Mouse (Mus musculus) retina, embryonic 14.5 days (tissue): ENCODE data around the gene Nepro.

ENCODE experiments used
- DNase-seq: peaks from one replicate; pipeline ENCODE4 v3.0.0-alpha.2; 2015; ENCODE audit warnings: low spot score

Gene Nepro

DNA sequence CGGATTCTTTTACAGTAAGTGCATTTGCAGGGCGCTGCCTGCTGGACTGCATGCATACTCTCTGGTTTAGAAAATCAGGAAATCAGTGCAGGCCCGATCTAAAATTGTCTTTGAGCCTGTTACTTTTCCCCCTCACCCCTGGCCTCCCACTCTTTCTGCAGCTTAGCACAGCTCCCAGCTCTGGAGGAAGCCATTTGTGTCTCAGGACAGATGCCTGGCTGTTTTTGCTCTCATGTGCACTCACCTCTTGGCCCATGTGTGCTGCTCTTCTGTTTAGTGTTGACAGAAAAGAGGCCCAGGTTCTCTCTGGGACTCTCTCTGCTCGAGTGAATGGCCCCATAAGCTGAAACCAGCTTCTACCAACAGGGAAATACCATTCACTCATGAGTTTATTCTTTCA is 20.6 kb upstream of the Nepro start:
- no peak for DNase-seq

DNA sequence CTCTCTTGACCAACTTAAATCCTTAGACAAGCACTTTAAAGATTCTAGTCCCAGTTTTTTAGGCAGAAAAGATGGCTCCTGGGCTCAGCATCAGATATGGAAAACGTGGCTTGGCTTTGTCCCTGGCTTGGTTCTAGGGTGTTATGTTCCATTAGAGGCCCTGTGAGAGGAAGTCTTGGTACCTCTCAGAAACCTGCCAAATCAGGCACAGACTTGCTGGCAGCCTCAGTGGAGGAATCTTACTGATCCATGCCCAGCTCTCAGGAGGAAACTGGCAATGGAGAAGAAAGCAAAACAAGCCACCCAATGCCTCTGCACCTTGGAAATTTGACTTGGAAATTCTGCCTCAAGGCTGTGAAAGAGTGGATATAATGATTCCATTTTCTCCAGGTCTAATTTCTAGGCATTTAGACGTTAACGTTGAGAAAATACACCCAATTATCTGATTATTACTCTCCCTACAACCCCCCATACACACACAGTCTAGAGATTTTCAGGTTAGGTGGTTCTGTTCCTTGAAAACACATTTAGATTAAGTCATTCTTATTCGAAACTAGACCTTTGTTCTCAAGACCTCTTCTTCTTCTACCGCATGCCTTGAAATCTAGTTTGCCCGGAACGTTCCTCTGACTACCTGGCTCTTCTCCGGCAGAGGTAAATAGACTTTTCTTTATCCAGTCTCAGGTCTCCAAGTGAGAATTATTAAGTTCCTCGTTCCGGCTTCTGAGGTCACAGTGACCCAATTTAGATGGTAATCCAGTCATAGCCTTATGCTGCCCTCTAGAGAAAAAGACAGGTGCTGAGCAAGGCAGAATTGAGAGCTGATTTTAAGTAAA is 7.6 kb upstream of the Nepro start:
- peak; percentile 80 for DNase-seq

DNA sequence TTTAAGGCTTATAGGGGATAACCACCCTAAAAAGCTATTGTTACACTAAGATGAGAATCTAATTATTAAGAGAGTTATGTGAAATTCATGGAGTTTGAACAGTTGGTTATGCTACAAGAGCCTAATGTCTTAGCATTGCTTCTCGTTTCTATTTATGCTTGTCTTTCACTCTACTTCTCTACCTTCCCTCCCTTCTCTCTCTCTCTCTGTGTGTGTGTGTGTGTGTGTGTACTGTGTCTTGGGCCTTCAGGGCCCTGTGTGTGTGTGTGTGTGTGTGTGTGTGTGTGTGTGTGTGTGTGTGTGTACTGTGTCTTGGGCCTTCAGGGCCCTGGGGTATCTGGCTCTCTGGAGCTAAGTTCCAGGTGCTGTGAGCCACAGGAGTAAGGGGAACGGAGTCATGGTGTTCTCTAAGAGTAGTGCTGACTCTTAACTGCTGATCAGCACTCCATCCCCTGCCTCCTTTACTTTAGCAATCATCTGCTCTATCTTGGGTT is 6.9 kb upstream of the Nepro start:
- no peak for DNase-seq

DNA sequence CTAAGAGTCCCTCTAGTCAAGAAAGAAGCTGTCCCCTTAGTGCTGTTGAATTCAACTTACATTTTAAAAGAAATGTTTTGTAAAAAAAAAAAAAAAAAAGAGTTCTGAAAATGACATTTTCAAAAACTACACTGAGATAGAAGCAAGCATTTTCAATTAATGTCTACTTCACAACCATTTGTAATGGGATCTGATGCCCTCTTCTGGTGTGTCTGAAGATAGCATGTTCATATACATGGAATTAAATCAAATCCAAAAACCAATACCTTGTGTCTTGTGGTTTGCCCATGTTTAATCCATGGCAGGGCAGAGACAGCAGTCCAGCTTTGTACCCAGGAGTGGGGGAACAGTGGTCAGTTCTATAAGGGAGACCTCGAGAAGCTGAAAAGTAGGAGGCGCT is 6.3 kb upstream of the Nepro start:
- DNase-seq, result no peak

DNA sequence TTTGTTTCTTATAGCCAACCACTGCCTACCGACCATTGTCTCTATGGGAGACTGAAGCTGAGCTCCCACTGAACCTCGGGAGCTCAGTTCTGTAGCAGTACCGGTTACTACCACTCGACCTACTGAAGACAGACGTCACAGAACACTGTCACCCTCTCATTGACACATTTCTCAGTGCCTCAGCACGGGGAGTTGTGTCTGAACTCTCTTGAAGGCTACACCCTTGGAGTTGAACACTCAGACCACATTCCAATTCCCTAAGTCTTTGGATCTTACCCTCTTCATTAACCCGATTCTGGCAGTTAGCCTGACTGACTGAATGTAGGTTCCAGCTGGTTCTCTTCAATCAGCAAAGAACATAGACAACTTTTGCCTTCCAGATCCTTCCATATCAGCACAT is 4.8 kb upstream of the Nepro start:
- no peak for DNase-seq

DNA sequence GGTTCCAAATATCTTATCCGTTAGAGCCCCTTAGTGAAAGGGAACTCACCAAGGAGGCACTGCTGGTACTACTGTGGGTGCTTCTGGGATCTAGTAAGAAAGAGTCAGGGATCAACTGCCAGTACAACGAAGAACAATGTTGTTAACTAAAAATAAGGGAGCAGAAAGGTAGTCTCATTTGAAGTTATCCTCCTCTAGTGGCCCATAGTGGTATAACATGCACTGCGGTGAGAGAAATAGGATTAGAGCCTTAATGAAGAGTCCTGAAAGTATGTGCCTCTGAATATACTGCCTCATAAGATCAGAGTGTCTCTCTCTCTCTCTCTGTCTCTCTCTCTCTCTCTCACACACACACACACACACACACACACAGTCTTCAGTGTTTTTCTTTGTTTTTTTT is 3.6 kb upstream of the Nepro start:
- peak; percentile 61 for DNase-seq

DNA sequence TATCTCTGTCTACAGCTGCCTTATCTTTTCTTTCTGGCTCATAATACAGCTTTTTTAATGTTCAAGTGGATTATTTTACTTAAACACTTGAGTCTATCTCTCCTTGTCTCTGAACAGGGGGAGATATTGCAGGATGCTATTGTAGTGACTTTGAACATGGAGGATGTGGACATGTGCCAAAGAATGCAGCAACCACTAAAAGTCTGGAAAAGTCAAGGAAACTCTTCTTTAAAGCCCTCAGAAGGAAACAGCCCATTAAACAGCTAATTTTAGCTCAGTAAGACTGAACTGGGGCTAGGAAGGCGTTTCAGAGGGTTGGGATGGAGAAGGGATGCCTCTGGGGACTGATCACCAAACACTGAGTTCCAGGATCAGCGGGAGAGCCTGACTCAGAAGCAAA is 1.4 kb upstream of the Nepro start:
- DNase-seq, result no peak

DNA sequence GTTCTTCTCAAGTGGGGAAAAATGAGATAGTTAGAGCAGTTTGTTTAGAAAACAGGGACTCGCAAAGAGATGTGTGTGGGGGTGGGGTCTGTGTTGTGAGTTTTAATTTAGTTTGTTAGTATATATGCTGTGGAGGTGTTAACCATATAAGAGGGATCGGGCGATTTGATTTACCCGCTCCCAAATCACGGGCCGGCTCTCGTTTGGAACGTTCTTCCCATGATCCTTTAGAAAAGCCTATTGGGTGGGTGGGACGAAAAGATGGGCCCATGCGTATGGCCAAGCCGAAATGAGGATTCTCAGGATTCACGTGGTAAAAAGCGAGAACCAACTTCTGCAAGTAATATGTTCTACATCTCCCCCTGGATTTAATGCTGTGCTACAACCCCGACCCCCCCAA is 746 bp downstream of the Nepro start:
- peak; percentile 74 for DNase-seq

DNA sequence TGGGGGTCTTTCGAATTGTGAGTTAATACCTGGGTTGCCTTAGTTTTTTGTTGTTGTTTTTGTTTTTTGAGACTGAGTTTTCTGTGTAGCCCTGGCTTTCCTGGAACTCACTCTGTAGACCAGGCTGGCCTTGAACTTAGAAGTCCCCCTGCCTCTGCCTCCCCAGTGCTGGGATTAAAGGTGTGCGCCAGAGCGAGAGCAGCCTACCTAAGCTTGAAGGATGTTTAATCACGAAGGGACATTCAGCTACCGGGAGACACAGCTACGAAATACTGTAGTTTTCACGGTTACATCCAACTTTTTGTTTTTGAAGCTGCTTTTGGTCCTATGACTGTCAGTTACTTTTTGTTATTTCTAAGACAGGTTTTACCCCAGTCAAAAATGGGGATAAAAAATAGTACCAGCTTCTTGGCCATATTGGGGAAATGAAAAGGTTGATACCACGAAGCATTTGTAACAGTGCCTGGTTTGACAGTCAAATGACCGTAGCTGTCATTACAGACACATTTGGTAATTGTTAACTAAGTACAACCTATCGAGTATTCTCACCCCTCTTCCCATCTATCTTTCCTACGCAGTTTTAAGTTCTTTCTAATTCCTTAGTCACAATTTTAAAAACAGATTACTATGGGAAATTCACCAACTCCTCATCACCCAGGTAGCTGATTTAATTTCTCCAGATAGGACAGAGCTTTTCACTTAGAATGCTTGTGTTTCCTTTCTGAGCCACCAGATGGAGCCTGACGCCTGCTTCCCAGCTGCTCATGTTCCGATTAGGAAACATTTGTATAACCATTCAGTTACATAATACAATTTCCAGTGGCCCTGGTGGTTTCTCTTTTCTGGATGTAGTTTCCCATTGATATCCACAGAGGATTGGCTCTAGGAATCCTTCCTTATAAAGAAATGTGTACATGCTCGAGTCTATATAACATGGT is 1.5 kb downstream of the Nepro start:
- peak; percentile 88 for DNase-seq

DNA sequence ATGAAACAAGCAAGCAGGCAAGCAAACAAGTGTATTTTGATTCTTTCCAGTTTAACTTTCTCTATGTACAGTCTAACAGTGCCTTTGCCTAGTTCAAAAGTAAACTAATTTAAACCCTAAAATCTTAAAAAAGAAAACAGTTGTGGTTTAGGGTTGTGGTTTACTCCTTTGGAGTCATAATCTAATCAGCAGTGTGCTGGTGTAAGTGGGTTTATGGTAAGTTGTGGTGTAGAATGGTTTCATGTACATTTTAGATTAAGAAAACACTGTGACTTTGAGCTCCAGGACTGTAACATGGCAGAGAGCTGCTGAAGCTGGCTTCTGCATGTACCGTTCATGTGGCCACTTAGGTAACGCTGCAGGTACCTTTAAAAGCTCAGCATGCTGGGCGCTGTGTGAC is 3.4 kb downstream of the Nepro start:
- no peak for DNase-seq

DNA sequence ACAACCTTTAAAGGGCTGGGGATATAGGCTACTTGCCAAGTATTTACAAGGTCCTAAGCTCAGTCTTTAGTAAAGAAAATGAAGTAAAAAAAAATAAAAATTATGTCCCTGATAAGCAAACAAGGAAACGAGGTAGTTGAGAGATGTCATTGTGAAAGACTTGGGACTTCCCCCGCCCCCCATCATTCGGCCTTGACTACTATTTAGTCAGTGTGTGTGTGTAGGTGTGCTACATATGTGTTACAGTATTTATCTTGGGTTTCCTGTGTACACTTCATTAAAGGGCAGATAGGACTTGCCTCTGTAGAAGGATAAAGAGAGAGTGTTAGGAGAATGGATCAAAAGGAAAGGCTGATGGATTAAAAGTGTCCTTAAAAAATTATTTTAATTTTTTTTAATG is 10.0 kb downstream of the Nepro start:
- DNase-seq, result no peak

DNA sequence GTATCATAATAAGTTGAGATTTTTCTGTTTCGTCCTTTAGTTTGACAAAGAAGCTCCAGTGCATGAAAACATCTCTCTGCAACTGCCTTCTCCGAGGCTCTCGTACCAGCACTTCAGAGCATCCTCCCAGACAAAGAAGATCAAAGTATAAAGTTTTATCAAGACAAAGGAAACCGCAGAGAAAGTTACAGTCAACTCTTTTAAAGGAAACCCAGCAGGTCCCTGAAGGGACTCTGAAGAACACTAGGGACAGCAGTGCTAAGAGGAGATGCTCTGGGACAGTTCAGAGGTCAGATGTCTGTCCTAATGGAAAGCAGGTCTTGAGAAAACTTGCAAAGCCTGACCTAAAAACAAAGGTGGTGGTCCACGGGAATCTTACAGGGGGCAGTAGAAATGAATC is 11.6 kb downstream of the Nepro start:
- no peak for DNase-seq

DNA sequence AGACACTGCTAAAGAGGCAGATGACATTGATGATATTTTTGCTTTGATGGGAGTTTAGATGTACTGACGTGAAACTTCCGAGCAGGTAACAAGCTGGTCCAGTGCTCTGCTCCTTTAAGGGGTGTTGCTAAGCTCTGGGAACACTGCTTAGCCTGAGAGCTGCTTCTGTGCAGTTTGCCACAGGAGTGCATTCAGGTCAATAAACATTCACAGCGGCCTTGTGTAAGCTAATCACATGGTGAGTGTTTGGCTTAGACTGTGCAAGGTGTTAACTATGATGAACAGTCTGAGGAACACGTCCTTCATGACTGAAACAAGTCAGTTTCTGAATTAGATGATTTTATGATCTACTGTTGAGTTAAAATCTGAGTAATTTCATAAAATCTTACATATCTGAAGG is 12.0 kb downstream of the Nepro start:
- no peak for DNase-seq

DNA sequence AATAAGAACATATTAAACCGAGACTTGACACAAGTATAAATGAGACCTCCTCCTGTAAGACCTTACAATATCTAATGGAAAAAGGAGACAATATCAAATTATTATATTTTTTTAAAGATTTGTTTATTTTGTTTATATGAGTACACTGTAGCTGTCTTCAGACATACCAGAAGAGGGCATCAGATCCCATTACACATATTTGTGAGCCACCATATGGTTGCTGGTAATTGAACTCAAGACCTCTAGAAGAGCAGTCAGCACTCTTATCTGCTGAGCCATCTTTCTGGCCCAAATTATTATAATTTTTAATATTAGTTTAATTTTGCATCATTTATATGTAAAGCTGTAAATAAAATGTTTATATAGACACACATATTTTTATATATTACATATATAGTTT is 18.7 kb downstream of the Nepro start:
- no peak for DNase-seq

DNA sequence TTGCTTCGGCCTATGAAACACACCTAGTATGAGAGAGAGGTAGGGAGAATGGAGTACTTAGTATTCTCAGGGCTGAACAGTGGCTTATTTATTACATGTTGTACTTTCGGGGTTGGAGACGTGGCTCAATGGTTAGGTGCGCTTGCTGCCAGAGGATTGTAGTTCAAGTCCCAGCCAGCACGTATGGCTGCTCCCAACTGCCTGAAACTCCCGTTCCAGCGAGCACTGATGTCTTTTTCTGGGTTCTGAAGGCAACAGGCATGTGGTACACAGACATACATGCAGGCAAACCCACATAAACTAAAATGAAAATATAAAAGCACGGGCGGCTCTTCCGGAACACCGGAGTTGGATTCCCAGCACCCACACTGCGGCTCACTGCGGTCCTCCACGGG is 21.4 kb downstream of the Nepro start:
- no peak for DNase-seq

DNA sequence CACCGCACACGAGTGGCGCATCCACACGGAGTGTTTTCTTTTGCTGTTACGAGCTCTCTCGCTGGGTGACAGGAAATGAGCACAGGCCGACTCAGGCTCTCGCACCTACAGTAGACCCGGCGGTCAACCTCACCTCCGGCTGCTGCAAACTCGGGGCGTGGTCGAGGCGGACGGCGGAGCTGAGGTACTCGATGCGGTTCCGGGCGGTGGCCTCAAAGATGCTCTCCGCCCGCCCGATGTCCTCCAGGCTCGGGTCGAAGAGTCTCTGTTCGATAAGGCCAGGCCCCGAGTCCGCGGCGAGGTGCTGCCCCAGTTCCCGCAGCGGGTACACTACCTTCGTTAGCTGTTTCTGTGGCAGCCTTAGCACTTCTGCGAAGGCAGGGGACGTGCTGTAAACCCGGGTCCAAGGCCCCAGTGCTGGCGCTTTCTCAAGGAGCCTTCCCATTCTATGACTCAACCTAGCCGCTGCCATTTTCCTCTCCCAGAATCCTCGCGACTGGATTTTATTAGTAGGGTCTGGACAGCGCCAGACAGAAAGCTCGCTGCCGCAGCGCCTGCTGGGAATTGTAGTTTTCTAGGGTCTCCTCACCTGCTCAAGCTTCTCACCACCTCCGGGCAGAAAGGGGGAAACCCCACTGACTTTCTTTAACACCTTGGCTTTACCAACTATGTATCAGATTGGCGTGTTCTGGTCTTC is 21.9 kb downstream of the Nepro start, which contains the start of gene Gtpbp8:
Gene Gtpbp8 (minus strand): TSS at position 498 of the 697 bp plus-strand sequence.
- peak; percentile 93 for DNase-seq

DNA sequence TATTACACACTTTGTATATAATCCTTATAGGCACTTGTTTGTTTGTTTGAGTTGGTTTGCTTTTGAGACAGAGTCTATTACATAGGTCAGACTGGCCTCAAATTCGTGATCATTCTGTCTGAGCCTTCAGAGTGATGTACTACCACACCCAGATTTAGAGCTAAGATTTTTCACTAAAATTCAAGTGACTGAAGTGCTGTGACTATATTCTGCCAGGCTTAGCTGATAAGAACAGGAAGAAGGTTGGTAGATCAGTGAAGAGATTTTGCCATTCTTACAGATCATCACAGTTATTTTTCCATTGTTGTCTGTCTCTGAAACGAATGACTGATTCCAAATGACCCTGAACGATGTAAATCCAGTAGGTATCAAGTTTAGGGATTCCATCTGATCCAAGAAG is 23.9 kb downstream of the Nepro start:
- DNase-seq, result no peak

DNA sequence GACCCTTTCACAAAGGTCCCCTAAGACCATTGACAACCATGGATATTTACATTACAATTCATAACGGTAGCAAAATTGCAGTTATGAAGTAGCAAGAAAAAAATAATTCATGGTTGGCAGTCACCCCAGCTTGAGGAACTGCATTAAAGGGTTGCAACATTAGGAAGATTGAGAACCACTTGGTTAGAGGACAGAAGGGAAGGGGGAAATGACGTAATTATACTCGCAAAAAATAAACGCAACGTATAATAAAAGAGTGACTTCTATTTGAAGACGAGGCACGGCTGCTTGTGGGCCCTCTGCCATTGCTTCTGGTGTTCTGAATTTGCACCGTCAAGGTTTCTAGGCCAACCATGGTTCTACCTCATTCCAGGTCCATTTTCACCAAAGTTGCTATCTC is 33.6 kb downstream of the Nepro start:
- DNase-seq, result no peak

DNA sequence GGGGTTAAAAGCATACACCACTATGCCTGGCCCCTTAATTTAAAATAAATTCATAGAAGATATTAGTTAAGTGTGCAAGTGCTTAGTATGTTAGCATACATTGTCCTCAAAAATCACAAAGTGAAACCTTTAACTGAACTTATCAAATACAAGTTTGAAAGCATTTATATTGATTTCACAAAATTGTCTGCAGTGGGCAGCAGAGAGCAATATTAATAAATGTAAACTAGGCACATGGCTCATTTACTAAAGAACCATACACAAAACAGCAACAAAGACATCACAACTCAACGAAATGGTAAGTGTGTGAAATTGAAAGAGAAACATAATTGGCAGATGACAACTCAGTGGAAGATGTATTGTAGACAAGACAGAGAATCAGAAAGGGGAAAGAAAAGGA is 37.7 kb downstream of the Nepro start:
- DNase-seq, result no peak

DNA sequence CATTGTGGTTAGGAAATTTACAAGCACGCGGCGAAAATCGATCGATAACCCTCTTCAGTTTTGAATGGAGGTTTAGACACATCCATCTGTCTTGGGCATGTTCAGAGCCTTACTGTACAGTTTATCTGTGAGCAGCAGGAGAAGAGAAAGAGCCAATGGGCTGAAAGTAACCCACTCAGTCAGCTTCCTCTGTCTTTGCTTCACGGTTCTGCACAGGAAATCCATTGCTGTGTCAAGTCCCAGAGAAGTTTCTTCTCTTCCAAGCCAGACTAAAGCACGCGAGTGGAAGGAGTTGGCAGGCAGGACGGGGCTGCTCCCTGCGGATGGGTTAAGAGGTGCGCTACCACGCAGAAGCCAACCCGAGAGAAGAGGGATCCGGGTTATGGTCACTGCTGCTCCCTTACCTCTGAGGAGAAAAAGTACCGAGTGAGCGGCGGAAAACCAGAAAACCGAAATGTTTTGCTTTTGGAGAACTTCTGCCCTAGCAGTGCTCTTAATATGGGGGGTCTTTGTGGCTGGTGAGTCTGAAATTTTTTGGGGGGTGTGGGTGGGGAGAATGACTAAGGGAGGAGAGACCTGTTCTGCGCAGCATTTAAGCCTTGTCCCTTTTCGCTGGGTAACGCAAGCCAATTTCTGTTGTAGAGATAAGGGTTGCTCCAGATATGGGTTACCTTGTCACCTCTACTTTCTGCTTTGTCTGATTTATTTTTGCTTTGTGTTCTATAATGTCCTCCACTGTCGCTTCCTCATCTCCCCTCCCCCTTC is 41.6 kb downstream of the Nepro start, which contains the start of gene Cd200r1:
Gene Cd200r1 (plus strand): TSS at position 182 of the 765 bp plus-strand sequence.
- DNase-seq, result no peak

DNA sequence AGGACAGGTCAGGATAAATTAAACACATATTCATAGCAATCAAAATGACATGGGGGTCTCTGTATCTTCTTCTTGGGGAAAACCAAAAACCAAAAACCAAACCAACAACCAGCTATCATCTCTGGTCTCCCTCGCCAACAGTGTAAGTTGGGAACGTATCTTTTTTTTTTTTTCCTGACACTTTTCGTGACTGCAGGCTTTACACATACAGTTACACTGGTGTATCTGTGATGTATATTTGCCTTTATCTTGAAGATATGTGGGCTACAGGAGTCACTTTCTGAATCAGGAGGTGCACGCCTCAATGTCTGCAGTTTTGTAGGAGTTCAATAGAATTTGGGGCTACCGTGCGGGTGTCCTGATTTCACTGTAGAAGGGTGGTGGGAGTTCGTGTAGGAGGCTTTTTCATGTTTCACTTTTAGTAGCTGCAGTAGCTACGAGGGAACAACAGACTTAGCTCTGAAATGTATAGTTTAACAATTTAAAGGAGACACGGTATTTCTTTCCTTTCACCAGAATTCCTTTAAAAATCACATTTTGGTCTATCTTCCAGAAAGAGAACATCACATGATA is 42.3 kb downstream of the Nepro start:
- no peak for DNase-seq
